Mouse (Mus musculus) neural tube, embryonic 13.5 days (tissue): ENCODE measurements around the gene Eif4e. TPM values are rescaled to one million over a fixed set of nuclear protein-coding genes. Genes with fewer than 3 reads are reported as not detected.

Source experiments
- ATAC-seq: fragments of 200-750 bp; cut with Nextera tagmentation; 2 replicates; pipeline ENCODE4 v1.8.0; 2017; ENCODE audit warnings: low read depth, mild to moderate bottlenecking, moderate TSS enrichment, moderate library complexity
- H3K27ac ChIP-seq: fragments of 300-500 bp; sonication (generic); replicated peaks from 2 replicates; pipeline ENCODE4 v1.5.1; 2015; ENCODE audit warnings: moderate library complexity, mild to moderate bottlenecking, inconsistent platforms
- H3K27me3 ChIP-seq: fragments of 300-500 bp; sonication (generic); 2 replicates; pipeline ENCODE4 v1.6.1; 2015; ENCODE audit warnings: mild to moderate bottlenecking, inconsistent platforms
- H3K36me3 ChIP-seq: fragments of 300-500 bp; sonication (generic); 2 replicates; pipeline ENCODE4 v1.6.1; 2015; ENCODE audit warnings: mild to moderate bottlenecking, inconsistent platforms
- H3K4me1 ChIP-seq: fragments of 300-500 bp; sonication (generic); replicated peaks from 2 replicates; pipeline ENCODE4 v1.6.1; 2015; ENCODE audit warnings: inconsistent platforms
- H3K4me2 ChIP-seq: fragments of 300-500 bp; sonication (generic); 2 replicates; pipeline ENCODE4 v1.6.1; 2015; ENCODE audit warnings: inconsistent platforms, mild to moderate bottlenecking, moderate library complexity
- H3K4me3 ChIP-seq: fragments of 300-500 bp; sonication (generic); 2 replicates; pipeline ENCODE4 v1.5.1; 2015; ENCODE audit warnings: mild to moderate bottlenecking, inconsistent platforms
- H3K9ac ChIP-seq: fragments of 300-500 bp; sonication (generic); 2 replicates; pipeline ENCODE4 v1.6.1; 2015; ENCODE audit warnings: moderate library complexity, mild to moderate bottlenecking, inconsistent platforms
- H3K9me3 ChIP-seq: fragments of 300-500 bp; sonication (generic); 2 replicates; pipeline ENCODE4 v1.6.1; 2016; ENCODE audit warnings: inconsistent platforms
- WGBS: fragments of 180-500 bp; shearing (Covaris S2); methylation state at CpG from one replicate; pipeline ENCODE4 v1.1.7; 2015; 5-methylcytosine and 5-hydroxymethylcytosine counted together
- polyA plus RNA-seq: library from polyadenylated mRNA; unstranded; fragments of >200 nt; fragmentation: Nextera tagmentation; extraction: Ambion mirVana; gene quantifications from 2 replicates; pipeline ENCODE4 v1.2.1, GENCODE M21; 2015

Gene Eif4e
- polyA plus RNA-seq, 1 experiment from 2014 or later: 300 TPM

GRCm38 (mm10) chr3:138498731-138499130, 27.2 kb upstream of the Eif4e start:
- no peak for ATAC-seq
- H3K4me3 ChIP-seq: no peak overlapping the region
- 64% methylated on average over 4 of the region's 4 CpGs for WGBS
- H3K36me3 ChIP-seq: no peaks in the 10 kb centered on the region
- no peak overlapping the region for H3K4me2 ChIP-seq
- no peaks in the 10 kb centered on the region for H3K9me3 ChIP-seq
- no peak overlapping the region for H3K27ac ChIP-seq
- H3K27me3 ChIP-seq: no peaks in the 10 kb centered on the region
- no peak overlapping the region for H3K9ac ChIP-seq
- peaks cover 16% of the 10 kb centered on the region for H3K4me1 ChIP-seq

GRCm38 (mm10) chr3:138499854-138500740, 25.9 kb upstream of the Eif4e start:
- H3K4me1 ChIP-seq: peaks cover 16% of the 10 kb centered on the region
- no peaks in the 10 kb centered on the region for H3K27me3 ChIP-seq
- H3K27ac ChIP-seq: no peak overlapping the region
- no peaks in the 10 kb centered on the region for H3K36me3 ChIP-seq
- H3K4me2 ChIP-seq: peak overlapping the region; percentile 36
- no peak overlapping the region for H3K4me3 ChIP-seq
- H3K9me3 ChIP-seq: no peaks in the 10 kb centered on the region
- peak; percentile 76 for ATAC-seq
- WGBS: 10% methylated on average over 15 of the region's 15 CpGs
- peak overlapping the region; percentile 41; the same call in 1 of the 2 replicates for H3K9ac ChIP-seq

- no peaks in the 10 kb centered on the region for H3K36me3 ChIP-seq
- H3K4me1 ChIP-seq: peaks cover 16% of the 10 kb centered on the region
- no peaks in the 10 kb centered on the region for H3K27me3 ChIP-seq
- no peaks in the 10 kb centered on the region for H3K9me3 ChIP-seq
- H3K4me3 ChIP-seq: no peak overlapping the region
- H3K9ac ChIP-seq: no peak overlapping the region
- H3K27ac ChIP-seq: no peak overlapping the region
- ATAC-seq: no peak
- no peak overlapping the region for H3K4me2 ChIP-seq
- WGBS: 88% methylated on average over 11 of the region's 11 CpGs
These were observed 22.2 kb upstream of the Eif4e start for GRCm38 (mm10) chr3:138503754-138504153.

DNA sequence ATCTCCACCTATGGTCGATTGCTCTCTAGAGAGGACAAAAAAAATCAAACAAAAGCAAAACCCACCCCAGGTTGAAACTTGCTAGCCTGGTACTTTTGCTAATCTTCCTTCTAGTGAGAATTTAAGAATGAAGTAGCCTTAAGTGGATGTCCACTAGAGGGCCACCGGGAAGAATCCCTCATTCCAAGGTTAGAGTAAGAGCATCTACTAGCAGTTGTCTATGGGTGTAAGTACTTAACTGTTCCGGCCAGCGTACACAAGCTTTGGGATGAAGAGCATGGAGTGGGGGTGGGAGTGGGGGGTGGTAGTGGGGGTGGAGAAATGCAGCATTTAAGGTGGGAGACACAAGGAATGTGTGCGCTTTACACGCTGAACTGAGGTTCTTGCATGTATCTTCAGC, 19.2 kb upstream of the Eif4e start:
- Histone ChIP-seq H3K27ac (no peak overlapping the region), H3K4me3 (no peak overlapping the region), H3K4me2 (no peak overlapping the region), H3K9me3 (no peaks in the 10 kb centered on the region), H3K4me1 (0 out of 2 replicates have a peak, but pooled peaks cover 7% of the 10 kb centered on the region), H3K36me3 (no peaks in the 10 kb centered on the region), H3K9ac (no peak overlapping the region), H3K27me3 (no peaks in the 10 kb centered on the region)
- no peak for ATAC-seq
- 56% methylated on average over 6 of the region's 6 CpGs for WGBS

DNA sequence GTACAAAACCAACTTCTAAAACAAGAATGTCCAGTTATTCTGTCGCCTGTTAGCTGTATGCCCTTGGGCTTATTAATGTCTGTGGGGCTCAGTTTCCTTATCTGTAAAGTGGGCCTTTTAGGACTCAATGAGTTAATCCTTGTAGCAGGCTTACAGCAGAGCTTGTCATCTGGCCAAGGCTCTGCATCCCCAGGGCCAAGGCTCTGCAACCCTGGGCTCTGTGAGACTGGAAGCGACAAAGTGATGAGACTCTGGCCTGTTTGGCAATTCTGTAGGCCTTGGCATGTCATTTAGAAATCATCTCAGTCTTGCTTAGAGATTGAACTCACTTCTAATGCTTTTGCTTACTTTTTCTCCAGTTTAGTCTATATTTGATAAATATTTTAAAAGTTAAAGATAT, 16.4 kb upstream of the Eif4e start:
- Histone ChIP-seq H3K36me3 (no peaks in the 10 kb centered on the region), H3K9me3 (no peaks in the 10 kb centered on the region), H3K9ac (no peak overlapping the region), H3K4me3 (no peak overlapping the region), H3K27me3 (no peaks in the 10 kb centered on the region), H3K4me2 (no peak overlapping the region), H3K27ac (no peak overlapping the region), H3K4me1 (peaks cover 15% of the 10 kb centered on the region)
- no peak for ATAC-seq
- 89% methylated on average over 2 of the region's 2 CpGs for WGBS

DNA sequence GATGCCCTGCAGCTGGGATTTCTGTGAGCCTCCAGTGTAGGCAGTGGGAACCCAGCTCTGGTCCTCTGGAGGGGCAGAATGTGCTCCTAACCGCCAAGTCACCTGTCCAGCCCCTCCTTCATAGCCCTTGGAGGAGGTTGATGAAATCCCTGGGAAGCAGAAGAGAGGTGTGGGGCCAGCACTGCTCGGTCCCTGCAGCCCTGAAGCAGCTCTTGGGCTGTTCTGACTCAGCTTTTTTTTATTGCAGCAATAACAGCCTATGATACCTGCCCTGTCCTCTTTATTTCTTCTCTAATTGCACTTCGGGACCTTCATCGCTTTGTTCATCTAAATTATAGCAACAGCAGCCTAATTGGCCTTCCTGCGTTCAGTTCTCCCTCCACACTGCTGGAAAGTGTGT, 15.5 kb upstream of the Eif4e start:
- H3K4me1 ChIP-seq: peaks cover 18% of the 10 kb centered on the region
- 29% methylated on average over 5 of the region's 5 CpGs for WGBS
- no peaks in the 10 kb centered on the region for H3K27me3 ChIP-seq
- no peak overlapping the region for H3K4me3 ChIP-seq
- no peak overlapping the region for H3K9ac ChIP-seq
- H3K36me3 ChIP-seq: no peaks in the 10 kb centered on the region
- peak overlapping the region; percentile 42; the same call in 1 of the 2 replicates for H3K27ac ChIP-seq
- H3K4me2 ChIP-seq: no peak overlapping the region
- no peaks in the 10 kb centered on the region for H3K9me3 ChIP-seq
- ATAC-seq: peak; percentile 65

- H3K27me3 ChIP-seq: no peaks in the 10 kb centered on the region
- ATAC-seq: peak; percentile 17; the same call in 1 of the 2 replicates
- H3K4me3 ChIP-seq: peak overlapping the region; percentile 29
These were observed 12.7 kb upstream of the Eif4e start for GRCm38 (mm10) chr3:138513243-138513642.

DNA sequence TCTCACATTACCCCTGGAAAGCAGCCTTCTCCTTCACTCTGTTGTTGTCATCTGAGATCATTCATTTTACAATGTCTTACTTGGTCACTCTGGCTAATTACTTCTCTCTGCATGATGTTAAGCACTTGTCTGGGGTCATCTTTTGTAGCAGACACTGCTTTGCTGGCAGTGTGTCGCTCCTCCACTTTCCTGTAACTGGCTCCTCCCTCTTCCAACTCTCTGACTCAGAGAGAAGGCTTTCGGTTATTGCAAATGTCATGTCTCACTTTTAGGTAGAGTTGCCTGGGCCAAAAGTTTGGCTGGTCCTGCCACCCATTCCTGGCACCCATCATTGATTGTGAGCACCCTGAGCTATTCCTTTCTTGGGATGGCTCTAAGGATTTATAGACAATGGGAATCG, 11.2 kb upstream of the Eif4e start:
- H3K4me2 ChIP-seq: no peak overlapping the region
- WGBS: 41% methylated on average over 3 of the region's 3 CpGs
- H3K27me3 ChIP-seq: no peaks in the 10 kb centered on the region
- H3K4me1 ChIP-seq: peaks cover 26% of the 10 kb centered on the region
- no peak for ATAC-seq
- H3K27ac ChIP-seq: no peak overlapping the region
- no peak overlapping the region for H3K9ac ChIP-seq
- H3K36me3 ChIP-seq: no peaks in the 10 kb centered on the region
- no peak overlapping the region for H3K4me3 ChIP-seq
- no peaks in the 10 kb centered on the region for H3K9me3 ChIP-seq

More at GRCm38 (mm10) chr3:138513243-138513642, 12.7 kb upstream of the Eif4e start:
- Histone ChIP-seq H3K9ac (peak overlapping the region; percentile 54; the same call in 1 of the 2 replicates), H3K4me1 (peaks cover 26% of the 10 kb centered on the region), H3K27ac (no peak overlapping the region), H3K9me3 (no peaks in the 10 kb centered on the region), H3K4me2 (peak overlapping the region; percentile 53), H3K36me3 (no peaks in the 10 kb centered on the region)
- 13% methylated on average over 12 of the region's 12 CpGs for WGBS

DNA sequence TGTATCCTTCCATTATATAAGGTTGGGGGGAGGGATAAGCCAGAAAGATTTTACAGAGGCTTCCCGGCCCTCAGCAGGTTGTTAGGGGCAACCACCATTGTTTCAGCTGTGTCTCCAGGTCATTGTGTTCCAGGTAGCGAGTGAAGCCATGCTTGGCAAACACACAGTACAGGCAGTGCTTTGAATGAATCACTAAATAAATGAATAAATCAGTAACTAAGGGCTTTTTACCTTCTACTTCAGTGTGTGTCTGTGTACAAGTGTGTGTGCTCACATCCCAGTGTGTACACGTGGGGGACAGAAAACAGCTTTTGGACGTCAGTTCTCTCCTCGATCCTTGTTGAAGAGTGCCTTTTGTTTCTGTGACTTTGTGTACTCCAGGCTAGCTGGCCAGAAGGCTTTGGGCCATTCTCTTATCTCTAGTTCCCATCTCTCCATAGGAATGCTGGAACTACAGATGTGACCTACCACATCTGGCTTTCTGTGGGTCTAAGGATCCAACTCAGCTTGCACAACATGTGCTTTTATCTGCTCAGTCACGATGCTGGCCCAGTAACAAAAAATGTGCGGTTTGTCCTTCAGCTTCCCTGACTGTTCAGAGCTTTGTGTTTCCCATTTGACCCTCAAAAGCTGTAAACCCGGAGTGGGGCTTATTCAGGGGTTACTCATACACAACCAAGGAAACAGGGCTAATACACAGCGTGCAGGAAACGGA, 10.2 kb upstream of the Eif4e start:
- Histone ChIP-seq H3K9me3 (no peaks in the 10 kb centered on the region), H3K4me3 (no peak overlapping the region), H3K4me1 (peaks cover 24% of the 10 kb centered on the region), H3K27me3 (no peaks in the 10 kb centered on the region), H3K9ac (no peak overlapping the region), H3K36me3 (no peaks in the 10 kb centered on the region), H3K27ac (no peak overlapping the region), H3K4me2 (no peak overlapping the region)
- 23% methylated on average over 10 of the region's 10 CpGs for WGBS
- ATAC-seq: 0 out of 2 replicates have a peak, but pooled peaks have one; percentile 48

DNA sequence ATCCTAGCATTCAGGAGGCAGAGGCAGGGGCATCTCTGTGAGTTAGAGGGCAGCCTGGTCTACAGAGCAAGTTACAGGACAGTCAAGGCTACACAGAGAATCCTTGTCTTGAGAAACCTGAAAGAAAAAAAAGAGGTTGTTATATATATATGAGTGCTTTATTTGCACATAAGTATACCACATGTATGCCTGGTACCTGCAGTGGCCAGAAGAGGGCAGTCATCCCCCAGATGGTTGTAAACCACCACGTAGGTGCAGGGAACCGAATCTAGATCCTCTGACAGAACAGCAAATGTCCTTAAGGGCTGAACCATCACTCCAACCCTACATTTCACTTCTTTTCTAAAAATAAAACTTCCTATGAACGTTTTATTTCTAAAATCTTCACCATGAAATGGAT, 8.1 kb upstream of the Eif4e start:
- no peak overlapping the region for H3K9ac ChIP-seq
- WGBS: 65% methylated on average over 3 of the region's 3 CpGs
- ATAC-seq: no peak

GRCm38 (mm10) chr3:138519218-138519617, 6.8 kb upstream of the Eif4e start:
- no peak overlapping the region for H3K4me3 ChIP-seq
- H3K36me3 ChIP-seq: no peaks in the 10 kb centered on the region
- ATAC-seq: no peak
- no peak overlapping the region for H3K27ac ChIP-seq
- 88% methylated on average over 6 of the region's 6 CpGs for WGBS
- no peaks in the 10 kb centered on the region for H3K9me3 ChIP-seq
- H3K4me1 ChIP-seq: 0 out of 2 replicates have a peak, but pooled peaks cover 11% of the 10 kb centered on the region
- H3K4me2 ChIP-seq: no peak overlapping the region
- H3K9ac ChIP-seq: no peak overlapping the region
- H3K27me3 ChIP-seq: no peaks in the 10 kb centered on the region

More for the DNA sequence above, 8.1 kb upstream of the Eif4e start:
- Histone ChIP-seq H3K36me3 (no peaks in the 10 kb centered on the region), H3K9me3 (no peaks in the 10 kb centered on the region), H3K27ac (no peak overlapping the region), H3K4me2 (no peak overlapping the region), H3K4me1 (peaks cover 19% of the 10 kb centered on the region), H3K4me3 (no peak overlapping the region), H3K27me3 (no peaks in the 10 kb centered on the region)

DNA sequence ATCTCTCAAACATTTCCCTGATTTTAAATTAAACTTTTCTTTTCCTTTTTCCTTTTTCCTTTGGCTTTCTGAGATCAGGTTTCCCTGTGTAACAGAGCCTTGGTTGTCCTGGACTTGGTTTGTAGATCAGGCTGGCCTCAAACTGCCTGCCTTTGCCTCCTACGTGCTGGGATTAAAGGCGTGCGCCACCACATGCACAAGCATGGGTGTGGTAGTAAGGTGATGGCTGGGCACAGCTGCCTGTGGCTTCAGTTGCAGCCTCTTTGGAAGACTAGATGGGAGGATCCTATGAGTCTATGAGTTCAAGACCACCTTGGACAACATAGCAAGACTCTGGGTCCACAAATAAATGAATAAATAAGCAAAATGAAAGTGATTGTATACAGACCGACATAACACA, 2.0 kb upstream of the Eif4e start:
- peaks cover 18% of the 10 kb centered on the region for H3K4me1 ChIP-seq
- no peaks in the 10 kb centered on the region for H3K36me3 ChIP-seq
- no peak overlapping the region for H3K4me2 ChIP-seq
- no peak overlapping the region for H3K27ac ChIP-seq
- no peak for ATAC-seq
- WGBS: 93% methylated on average over 4 of the region's 4 CpGs
- H3K4me3 ChIP-seq: no peak overlapping the region
- no peaks in the 10 kb centered on the region for H3K9me3 ChIP-seq
- no peak overlapping the region for H3K9ac ChIP-seq
- H3K27me3 ChIP-seq: no peaks in the 10 kb centered on the region
